Mouse (Mus musculus): ENCODE results near the gene Mrps9. TPM values are rescaled to one million over a fixed set of nuclear protein-coding genes. Genes with fewer than 3 reads are reported as not detected.
"Not testable (repeated sequence)": the region's sequence is repeated elsewhere in the genome, so short reads cannot be mapped to it uniquely, and the experiment has no call there.

Gene Mrps9
- polyA plus RNA-seq, 1 experiment from 2014 or later, result 42.2 TPM

DNA sequence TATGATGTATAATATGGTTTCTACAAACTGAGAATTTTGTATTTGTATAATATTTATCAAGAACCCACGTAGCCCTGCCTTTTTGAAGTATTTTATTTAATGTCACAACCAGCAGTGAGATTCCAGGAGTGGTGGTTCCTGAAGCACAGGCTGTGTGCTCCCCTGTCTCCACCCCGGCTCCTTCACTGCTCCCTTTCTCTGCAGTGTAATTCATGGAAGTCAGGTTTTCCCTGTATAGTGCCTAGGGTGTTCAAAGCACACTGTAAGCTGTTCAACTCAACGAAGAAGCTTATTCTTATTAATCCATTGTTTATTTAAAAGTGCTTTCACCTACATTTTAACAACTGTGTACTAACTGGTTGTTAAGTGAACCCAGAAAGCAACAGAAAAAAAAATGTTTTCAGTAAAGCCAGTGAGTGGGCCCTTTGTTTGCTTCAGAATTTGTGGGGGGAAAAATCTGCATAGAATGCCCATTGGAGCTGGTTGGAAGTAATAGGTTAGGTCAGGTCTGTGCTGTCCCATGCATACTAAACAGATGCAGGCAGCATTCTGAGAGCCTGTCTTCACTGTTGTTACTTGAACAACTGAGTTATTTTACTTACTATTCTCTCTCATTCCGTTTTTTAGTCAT is 25.5 kb downstream of the Mrps9 start:
- Histone ChIP-seq H3K4me3 (replicated peaks) (no peak overlapping the region), H3K36me3 (no peaks in the 10 kb centered on the region), H3K4me2 (replicated peaks) (peak overlapping the region; percentile 44), H3K27ac (peak overlapping the region; percentile 86), H3K27me3 (no peaks in the 10 kb centered on the region), H3K4me1 (replicated peaks) (peaks cover 27% of the 10 kb centered on the region), H3K9ac (replicated peaks) (peak overlapping the region; percentile 48; the same call in 1 of the 2 replicates), H3K9me3 (no peaks in the 10 kb centered on the region)
- peak; percentile 86 for ATAC-seq
- WGBS, result 55% methylated on average over 4 of the region's 4 CpGs

DNA sequence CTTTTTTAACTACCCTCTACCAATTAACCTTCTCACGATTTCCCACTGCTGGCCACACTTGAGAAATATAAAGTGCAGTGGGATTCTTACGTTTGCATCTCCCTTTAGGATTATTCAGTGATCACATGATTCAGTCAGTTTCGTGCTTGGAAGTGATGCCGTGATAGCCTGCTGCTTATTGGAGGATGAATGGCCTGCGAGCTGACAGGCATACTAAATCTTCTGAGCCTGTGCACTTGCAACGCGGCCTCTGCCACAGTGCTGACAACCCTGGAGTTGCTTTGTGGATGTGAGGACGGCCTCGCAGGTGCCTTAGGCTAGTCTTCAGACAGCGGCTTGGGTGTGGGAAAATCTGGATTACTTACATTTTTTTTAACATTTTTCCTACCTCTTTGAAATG is 26.2 kb downstream of the Mrps9 start:
- H3K36me3 ChIP-seq, result no peaks in the 10 kb centered on the region
- no peaks in the 10 kb centered on the region for H3K27me3 ChIP-seq
- 0 out of 2 replicates have a peak overlapping the region, but pooled peaks have one; percentile 8 for H3K4me3 ChIP-seq (replicated peaks)
- peaks cover 27% of the 10 kb centered on the region for H3K4me1 ChIP-seq (replicated peaks)
- H3K9me3 ChIP-seq, result no peaks in the 10 kb centered on the region
- H3K9ac ChIP-seq (replicated peaks), result peak overlapping the region; percentile 48; the same call in 1 of the 2 replicates
- peak overlapping the region; percentile 86 for H3K27ac ChIP-seq
- peak; percentile 96 for ATAC-seq
- H3K4me2 ChIP-seq (replicated peaks), result peak overlapping the region; percentile 44
- 19% methylated on average over 10 of the region's 10 CpGs for WGBS

DNA sequence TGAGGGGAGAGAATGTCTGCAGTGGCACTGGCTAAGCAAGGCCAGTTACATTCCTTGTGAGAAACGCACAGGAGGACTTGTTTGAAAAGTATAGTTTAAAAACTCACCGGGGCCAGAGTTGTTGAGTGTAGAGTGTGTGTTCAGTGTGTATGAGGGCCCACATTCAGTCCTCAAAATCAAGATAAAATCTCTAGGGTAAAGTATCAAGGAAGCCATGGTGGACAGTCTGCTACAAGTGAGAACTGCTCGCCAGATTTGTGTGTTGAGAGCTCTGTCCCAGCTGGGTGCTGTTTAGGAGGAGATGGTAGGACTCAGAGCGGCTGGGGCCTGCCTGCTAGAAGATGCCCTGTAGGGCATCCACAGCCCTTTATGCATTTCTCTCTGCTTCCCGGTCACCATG is 27.8 kb downstream of the Mrps9 start:
- no peaks in the 10 kb centered on the region for H3K36me3 ChIP-seq
- no peak overlapping the region for H3K27ac ChIP-seq
- no peaks in the 10 kb centered on the region for H3K9me3 ChIP-seq
- no peaks in the 10 kb centered on the region for H3K27me3 ChIP-seq
- H3K4me1 ChIP-seq (replicated peaks), result peaks cover 26% of the 10 kb centered on the region
- ATAC-seq, result no peak
- 91% methylated on average over 5 of the region's 5 CpGs for WGBS
- H3K4me2 ChIP-seq (replicated peaks), result no peak overlapping the region
- H3K4me3 ChIP-seq (replicated peaks), result no peak overlapping the region
- no peak overlapping the region for H3K9ac ChIP-seq (replicated peaks)

DNA sequence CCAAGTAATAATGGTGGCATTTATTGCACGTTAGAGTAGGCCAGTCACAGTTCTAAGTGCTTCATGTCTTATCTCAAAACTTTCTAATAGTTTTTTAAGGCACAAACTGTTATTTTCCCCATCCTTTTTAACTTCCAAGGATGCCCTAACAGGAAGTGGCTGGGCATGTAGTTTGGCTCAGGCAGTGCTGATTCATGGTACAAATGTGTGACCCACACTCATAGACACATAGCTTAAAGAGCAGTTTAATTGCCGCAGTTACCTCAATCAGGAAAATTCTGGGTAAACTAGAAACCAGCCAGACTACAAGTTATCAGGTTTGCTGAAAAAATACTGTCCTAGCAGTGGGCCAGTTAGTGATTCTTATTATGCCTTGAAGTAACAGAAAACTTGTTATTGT is 31.2 kb downstream of the Mrps9 start:
- no peaks in the 10 kb centered on the region for H3K36me3 ChIP-seq
- H3K9me3 ChIP-seq, result no peaks in the 10 kb centered on the region
- ATAC-seq, result no peak
- no peak overlapping the region for H3K4me2 ChIP-seq (replicated peaks)
- H3K4me1 ChIP-seq (replicated peaks), result peaks cover 11% of the 10 kb centered on the region
- H3K27ac ChIP-seq, result no peak overlapping the region
- H3K9ac ChIP-seq (replicated peaks), result no peak overlapping the region
- no peaks in the 10 kb centered on the region for H3K27me3 ChIP-seq
- 99% methylated on average over 2 of the region's 2 CpGs for WGBS
- H3K4me3 ChIP-seq (replicated peaks), result no peak overlapping the region

DNA sequence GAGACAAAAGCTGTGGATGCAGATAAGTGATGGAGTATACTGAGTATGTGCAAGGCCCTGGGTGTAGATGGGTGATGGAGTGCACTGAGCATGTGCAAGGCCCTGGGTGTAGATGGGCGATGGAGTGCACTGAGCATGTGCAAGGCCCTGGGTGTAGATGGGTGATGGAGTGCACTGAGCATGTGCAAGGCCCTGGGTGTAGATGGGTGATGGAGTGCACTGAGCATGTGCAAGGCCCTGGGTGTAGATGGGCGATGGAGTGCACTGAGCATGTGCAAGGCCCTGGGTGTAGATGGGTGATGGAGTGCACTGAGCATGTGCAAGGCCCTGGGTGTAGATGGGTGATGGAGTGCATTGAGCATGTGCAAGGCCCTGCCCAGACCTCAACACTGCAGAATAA is 32.4 kb downstream of the Mrps9 start:
- not testable (repeated sequence) for ATAC-seq; H3K4me2 ChIP-seq (replicated peaks); H3K27ac ChIP-seq; H3K36me3 ChIP-seq; H3K27me3 ChIP-seq; H3K9ac ChIP-seq (replicated peaks); H3K4me1 ChIP-seq (replicated peaks); H3K4me3 ChIP-seq (replicated peaks); H3K9me3 ChIP-seq
- 100% methylated on average over 1 of the region's 2 CpGs for WGBS

DNA sequence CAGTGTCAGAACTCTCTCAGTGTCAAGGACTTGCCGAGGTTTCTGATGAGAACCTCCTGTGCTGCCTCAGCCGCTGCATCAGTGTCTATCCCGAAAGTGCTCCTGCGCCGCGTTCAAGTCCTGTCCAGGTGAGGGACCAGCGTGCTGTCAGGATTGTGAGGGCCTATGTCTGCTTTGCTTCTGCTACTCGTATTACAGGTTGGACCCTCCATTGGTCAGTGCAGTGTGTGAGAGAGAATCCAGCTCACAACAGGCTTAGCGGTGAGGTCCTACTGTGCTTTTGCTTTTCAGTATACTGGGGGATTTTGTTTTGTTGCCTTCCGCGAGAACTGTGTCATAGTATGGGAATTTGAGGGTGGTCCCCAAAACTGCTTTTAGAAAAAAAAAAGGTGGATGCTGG is 36.8 kb downstream of the Mrps9 start:
- peaks cover 2% of the 10 kb centered on the region; the same call in 1 of the 2 replicates for H3K36me3 ChIP-seq
- no peak for ATAC-seq
- H3K4me1 ChIP-seq (replicated peaks), result peaks cover 35% of the 10 kb centered on the region
- H3K27ac ChIP-seq, result peak overlapping the region; percentile 89; the same call in 1 of the 2 replicates
- no peak overlapping the region for H3K4me3 ChIP-seq (replicated peaks)
- H3K27me3 ChIP-seq, result no peaks in the 10 kb centered on the region
- 78% methylated on average over 11 of the region's 11 CpGs for WGBS
- H3K4me2 ChIP-seq (replicated peaks), result no peak overlapping the region
- no peak overlapping the region for H3K9ac ChIP-seq (replicated peaks)
- H3K9me3 ChIP-seq, result no peaks in the 10 kb centered on the region

DNA sequence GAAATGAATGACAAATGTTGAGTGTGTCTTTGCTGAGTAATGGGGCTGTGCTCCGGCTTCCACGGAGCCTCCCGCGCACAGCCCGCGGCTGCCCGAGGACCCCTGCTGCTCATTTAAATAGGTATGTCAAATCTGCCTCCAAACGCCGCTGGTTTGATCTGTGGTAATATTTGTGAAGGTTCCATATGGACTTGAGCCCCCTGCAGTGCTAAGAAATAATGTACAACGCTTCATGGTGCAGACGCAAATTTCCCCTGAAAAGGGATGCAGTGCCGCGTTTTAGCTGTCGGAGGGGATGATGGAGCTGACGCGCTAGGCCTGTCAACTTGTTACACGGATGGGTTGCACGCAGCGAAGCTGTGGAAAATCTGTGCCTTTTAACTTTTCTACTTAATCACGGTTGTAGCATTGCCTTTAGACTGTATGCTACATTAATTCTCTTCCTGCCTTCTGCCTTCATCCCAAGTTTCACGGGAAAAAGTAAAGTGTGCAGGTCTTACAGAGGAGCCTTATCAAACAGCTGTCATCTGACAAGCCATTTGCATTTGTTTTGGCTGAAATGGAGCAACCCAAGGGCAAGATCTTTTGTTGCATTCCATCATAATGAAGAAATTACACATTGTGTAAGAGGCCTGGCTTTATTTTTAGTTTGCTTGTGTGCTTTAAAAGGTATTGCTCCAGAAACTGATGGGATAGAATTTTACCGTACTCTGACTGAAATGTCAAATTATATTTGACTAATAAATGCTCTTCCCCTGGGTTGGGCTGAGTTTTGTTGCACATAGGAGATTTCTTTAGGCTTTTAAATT is 37.7 kb downstream of the Mrps9 start:
- H3K9me3 ChIP-seq, result no peaks in the 10 kb centered on the region
- no peaks in the 10 kb centered on the region for H3K27me3 ChIP-seq
- no peak overlapping the region for H3K4me3 ChIP-seq (replicated peaks)
- H3K36me3 ChIP-seq, result peaks cover 2% of the 10 kb centered on the region; the same call in 1 of the 2 replicates
- H3K4me1 ChIP-seq (replicated peaks), result peaks cover 35% of the 10 kb centered on the region
- 21% methylated on average over 22 of the region's 22 CpGs for WGBS
- peak overlapping the region; percentile 89 for H3K27ac ChIP-seq
- ATAC-seq, result peak; percentile 86
- H3K9ac ChIP-seq (replicated peaks), result no peak overlapping the region; the same call in 1 of the 2 replicates
- H3K4me2 ChIP-seq (replicated peaks), result peak overlapping the region; percentile 31

DNA sequence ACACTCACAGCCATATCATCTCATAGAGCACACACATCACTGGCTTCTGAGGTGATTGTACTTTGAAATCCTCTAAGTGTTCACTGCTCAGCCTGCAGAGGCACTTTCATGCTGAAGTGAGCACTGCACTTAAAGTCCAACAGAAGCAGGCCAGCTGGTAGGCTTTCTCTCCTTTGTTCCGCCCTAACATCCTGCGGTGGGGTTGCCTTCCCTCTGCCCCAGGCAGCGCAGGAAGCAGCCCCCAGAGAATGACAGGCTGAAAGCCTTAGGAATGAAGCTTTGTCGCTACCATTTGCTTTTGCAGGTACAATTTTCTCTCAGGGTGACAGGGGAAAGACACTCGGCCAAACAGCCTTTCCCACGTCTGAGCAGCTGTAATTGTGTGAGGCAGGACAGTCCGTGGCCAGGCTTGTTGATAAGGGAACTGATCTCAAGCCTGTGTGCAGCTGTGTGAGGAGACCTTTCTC is 38.4 kb downstream of the Mrps9 start:
- peak; percentile 85 for ATAC-seq
- Histone ChIP-seq H3K4me1 (replicated peaks) (peaks cover 35% of the 10 kb centered on the region), H3K9ac (replicated peaks) (peak overlapping the region; percentile 42; the same call in 1 of the 2 replicates), H3K4me3 (replicated peaks) (no peak overlapping the region), H3K9me3 (no peaks in the 10 kb centered on the region), H3K27ac (peak overlapping the region; percentile 89), H3K4me2 (replicated peaks) (peak overlapping the region; percentile 31), H3K27me3 (no peaks in the 10 kb centered on the region), H3K36me3 (peaks cover 2% of the 10 kb centered on the region; the same call in 1 of the 2 replicates)
- WGBS, result 19% methylated on average over 7 of the region's 7 CpGs

DNA sequence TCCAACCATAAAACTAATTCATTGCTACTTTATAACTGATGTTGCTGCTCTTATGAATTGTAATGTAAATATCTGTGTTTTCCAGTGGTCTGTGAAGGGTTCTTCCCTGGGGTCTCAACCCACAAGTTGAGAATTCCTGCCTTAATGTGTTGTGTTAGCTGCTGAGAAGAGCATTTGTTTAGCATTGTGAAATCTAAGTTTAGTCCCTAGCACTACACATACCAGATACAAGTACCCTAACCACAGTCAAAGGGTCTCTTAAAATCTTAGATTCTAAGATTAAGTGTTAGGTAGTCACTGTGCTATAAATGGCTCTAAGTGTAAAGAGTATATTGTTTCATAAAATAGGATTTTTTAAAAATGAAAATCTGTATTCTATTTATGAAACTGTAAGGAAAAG is 43.7 kb downstream of the Mrps9 start:
- Histone ChIP-seq H3K4me3 (replicated peaks) (no peak overlapping the region), H3K27me3 (no peaks in the 10 kb centered on the region), H3K4me2 (replicated peaks) (no peak overlapping the region), H3K4me1 (replicated peaks) (peaks cover 13% of the 10 kb centered on the region), H3K36me3 (peaks cover 20% of the 10 kb centered on the region; the same call in 1 of the 2 replicates), H3K27ac (no peak overlapping the region), H3K9me3 (no peaks in the 10 kb centered on the region), H3K9ac (replicated peaks) (no peak overlapping the region)
- no peak for ATAC-seq

DNA sequence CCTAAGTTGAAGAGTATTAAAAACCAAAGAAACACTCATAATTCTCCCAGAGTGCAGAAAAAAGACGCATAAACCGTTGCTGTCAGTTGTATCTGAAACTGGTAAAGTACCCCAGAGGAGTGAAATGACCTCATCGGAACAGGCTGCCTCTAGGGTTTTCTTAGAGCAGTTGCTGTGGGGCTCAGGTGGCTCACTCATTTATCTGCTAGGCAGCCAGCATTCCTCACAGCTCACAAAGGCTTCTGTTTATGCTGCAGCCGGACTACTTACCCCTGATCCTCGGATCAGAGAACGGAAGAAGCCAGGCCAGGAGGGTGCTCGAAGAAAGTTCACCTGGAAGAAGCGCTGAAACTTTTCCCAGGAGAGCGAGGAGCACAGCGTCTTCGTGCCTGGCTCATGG is 54.1 kb downstream of the Mrps9 start:
- ATAC-seq, result 0 out of 2 replicates have a peak, but pooled peaks have one; percentile 24
- Histone ChIP-seq H3K9ac (replicated peaks) (no peak overlapping the region), H3K27me3 (no peaks in the 10 kb centered on the region), H3K4me3 (replicated peaks) (no peak overlapping the region), H3K4me1 (replicated peaks) (no peaks in the 10 kb centered on the region), H3K27ac (no peak overlapping the region), H3K36me3 (peaks cover 20% of the 10 kb centered on the region; the same call in 1 of the 2 replicates), H3K9me3 (no peaks in the 10 kb centered on the region), H3K4me2 (replicated peaks) (no peak overlapping the region)
- WGBS, result 78% methylated on average over 11 of the region's 11 CpGs

DNA sequence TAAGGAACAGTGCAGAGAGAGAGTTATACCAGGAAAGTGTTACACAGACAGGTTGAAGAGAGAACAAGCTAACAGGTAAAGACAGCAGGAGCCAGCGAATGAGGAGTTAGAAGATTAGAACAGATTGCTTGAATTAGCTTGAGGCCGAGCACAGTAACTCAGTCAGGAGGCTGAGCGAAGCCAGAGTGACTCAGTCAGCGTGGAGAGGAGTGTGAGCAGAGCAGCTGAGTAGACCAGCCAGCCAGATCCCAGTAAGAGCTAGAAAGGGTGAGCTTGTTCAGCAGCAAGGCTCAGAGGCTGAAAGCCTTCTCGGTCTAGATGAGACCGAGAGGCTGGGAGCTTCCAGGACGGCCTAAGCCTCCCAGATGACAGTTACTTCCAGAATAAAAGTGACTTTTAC is 55.7 kb downstream of the Mrps9 start:
- H3K4me3 ChIP-seq (replicated peaks), result no peak overlapping the region
- ATAC-seq, result no peak
- no peak overlapping the region for H3K4me2 ChIP-seq (replicated peaks)

DNA sequence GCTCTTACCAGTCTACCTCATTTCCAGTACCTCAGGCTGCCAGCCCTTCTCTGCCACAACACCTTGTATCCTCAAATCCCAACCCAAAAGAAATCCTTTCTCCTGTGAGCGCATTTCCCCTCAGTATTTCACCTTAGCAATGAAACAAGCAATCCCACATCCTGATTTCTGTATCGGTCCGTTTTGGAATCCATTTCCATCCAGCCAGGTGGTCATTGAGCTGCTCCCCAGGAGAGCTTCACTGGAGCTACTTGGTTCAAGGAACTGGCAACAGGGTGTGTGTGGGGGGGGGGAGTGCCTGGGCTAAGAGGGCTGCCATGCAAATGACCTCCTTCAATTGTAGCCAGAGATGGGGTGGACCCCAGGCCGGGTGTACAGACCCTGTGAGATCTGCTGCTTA is 56.1 kb downstream of the Mrps9 start:
- H3K4me2 ChIP-seq (replicated peaks), result no peak overlapping the region
- no peaks in the 10 kb centered on the region for H3K9me3 ChIP-seq
- 46% methylated on average over 4 of the region's 4 CpGs for WGBS
- no peaks in the 10 kb centered on the region for H3K27me3 ChIP-seq
- H3K9ac ChIP-seq (replicated peaks), result no peak overlapping the region
- no peak overlapping the region for H3K27ac ChIP-seq
- H3K36me3 ChIP-seq, result peaks cover 5% of the 10 kb centered on the region; the same call in 1 of the 2 replicates
- H3K4me3 ChIP-seq (replicated peaks), result no peak overlapping the region
- no peak for ATAC-seq
- H3K4me1 ChIP-seq (replicated peaks), result no peaks in the 10 kb centered on the region

More for the DNA sequence above, 55.7 kb downstream of the Mrps9 start:
- no peaks in the 10 kb centered on the region for H3K27me3 ChIP-seq
- H3K9me3 ChIP-seq, result no peaks in the 10 kb centered on the region
- peaks cover 5% of the 10 kb centered on the region; the same call in 1 of the 2 replicates for H3K36me3 ChIP-seq
- no peaks in the 10 kb centered on the region for H3K4me1 ChIP-seq (replicated peaks)
- H3K27ac ChIP-seq, result no peak overlapping the region
- H3K9ac ChIP-seq (replicated peaks), result no peak overlapping the region
- 76% methylated on average over 7 of the region's 7 CpGs for WGBS

Data from midbrain, embryonic 13.5 days (tissue).